Mouse (Mus musculus) duodenum, adult 2 months (tissue): ENCODE data around the gene Peg12. TPM values are rescaled to one million over a fixed set of nuclear protein-coding genes. Genes with fewer than 3 reads are reported as not detected.

ENCODE experiments used
- polyA plus RNA-seq: library from polyadenylated mRNA; depleted of rRNA; stranded (reverse); fragments of >200 nt; gene quantifications from 2 replicates; pipeline ENCODE4 v1.2.3, GENCODE M21; 2012; ENCODE audit warnings: low replicate concordance; rRNA removed

Peg12 gene
- polyA plus RNA-seq = 0.25 and 0.55 TPM in 2 replicates

DNA sequence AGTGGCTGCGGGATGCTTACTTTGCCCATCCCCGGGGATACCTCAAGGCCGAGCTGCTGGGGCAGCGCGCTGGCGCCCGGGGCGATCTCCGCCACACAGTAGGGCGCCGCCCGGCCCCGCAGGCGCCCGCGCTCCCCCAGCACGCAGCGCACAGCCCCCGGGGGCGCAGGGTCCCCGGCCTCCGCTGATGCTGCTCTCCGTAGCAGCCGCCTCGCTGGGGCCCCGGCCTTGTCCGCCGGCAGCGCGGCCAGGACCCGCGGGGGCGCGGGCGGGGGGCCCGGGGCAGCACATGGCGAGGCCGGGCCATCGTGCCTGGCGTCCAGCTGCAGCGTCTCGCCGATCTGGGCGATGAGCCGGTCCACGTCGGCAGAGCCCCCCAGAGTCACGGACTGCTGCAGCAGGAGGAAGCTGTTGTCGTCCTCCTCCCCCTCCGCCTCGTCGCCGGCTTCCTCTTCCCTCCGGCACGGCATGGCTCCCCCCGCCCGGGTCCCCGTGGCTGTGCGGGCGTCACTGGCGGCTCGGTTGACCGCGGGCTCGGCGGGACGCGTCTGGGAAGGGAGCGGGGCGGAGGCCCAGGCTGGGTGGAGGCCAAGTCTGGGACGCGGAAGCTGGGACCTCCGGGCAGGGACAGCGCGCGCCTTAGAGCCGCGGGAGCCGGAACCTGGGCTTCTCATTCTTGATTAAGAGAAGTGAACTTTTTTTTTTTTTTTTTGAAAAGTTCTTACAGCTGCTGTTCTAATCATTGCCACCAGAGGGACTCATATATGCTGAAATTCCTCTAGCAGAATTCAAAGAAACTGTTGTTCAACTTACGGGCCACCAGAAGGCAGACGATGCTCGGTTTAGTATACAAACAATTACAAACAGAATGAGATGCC is at the start of gene Peg12:
Gene Peg12, minus strand, starts transcription at position 633 of the 878 bp plus-strand sequence.

DNA sequence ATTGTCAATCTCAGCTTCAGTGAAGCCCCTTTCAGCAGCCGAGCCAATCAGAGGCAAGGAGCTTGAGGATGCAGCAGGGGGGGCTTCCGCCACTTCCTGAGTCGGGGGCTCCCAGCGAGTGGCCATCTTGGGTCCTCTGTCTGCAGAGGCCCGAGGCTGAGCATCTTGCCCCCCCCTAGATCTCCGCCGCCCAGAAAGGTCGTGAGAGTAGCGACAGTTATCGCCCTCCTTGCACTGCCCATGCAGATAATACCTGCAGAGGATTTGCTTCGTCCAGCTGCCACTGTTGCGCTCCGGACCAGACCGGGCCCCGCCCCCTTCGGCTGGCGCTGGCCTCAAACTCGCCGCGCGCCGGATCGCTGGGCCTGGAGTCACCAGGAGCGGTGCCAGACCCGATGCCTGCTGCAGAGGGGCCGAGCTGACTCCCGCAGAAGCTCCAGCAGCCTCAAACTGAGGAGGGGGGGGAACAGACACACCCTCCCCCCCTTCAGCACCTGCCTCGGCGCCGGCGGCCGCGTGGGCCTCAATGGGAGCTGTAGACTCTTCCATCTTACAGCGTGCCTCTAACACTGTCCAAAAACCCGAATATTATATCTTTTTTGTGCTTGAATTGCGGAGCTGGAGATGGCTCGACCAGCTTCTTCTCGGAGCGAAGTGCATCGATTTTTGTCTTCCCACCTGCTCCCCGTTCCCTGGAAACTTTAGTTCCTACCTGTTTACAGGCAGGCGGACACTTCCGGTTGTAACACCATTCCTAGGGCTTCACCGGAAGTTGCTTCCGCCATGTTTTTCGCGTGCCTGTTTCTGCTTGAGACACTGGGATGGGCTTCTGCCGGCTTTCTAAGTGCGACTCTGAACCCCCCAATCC is 44.6 kb downstream of the Peg12 start, which contains the start of gene Mkrn3:
Gene Mkrn3, minus strand, starts transcription at position 647 of the 868 bp plus-strand sequence.

Other genes with a start within 250 kb of the Peg12 start
- 1.7 and 2.6 TPM in 2 replicates for gene Ndn, start 117.9 kb downstream of the Peg12 start, polyA plus RNA-seq
- not detected in 2 replicates for gene Magel2, start 87.5 kb downstream of the Peg12 start, polyA plus RNA-seq
- 0.16 and 0.19 TPM in 2 replicates for gene Mkrn3, start 44.4 kb downstream of the Peg12 start, polyA plus RNA-seq